Mouse (Mus musculus) G1E (cell line): ENCODE results near the gene Car12. TPM values are rescaled to one million over a fixed set of nuclear protein-coding genes. Genes with fewer than 3 reads are reported as not detected.

Experiments
- ATAC-seq: 2 replicates; pipeline ENCODE4 v1.8.0; 2016; ENCODE audit warnings: mild to moderate bottlenecking; ENCODE audit not compliant: insufficient number of reproducible peaks, poor library complexity, low FRiP score, severe bottlenecking; ENCODE audit errors: extremely low read depth
- DNase-seq: peaks from one replicate; pipeline ENCODE4 v3.0.0; 2012; ENCODE audit warnings: low spot score
- H3K27me3 ChIP-seq: 2 replicates; pipeline ENCODE4 v1.6.1; 2012; ENCODE audit warnings: mild to moderate bottlenecking, low read length, inconsistent platforms; ENCODE audit not compliant: insufficient read depth
- H3K36me3 ChIP-seq: replicated peaks from 2 replicates; pipeline ENCODE3; 2012; ENCODE audit warnings: mild to moderate bottlenecking, inconsistent platforms
- H3K4me1 ChIP-seq: 2 replicates; pipeline ENCODE4 v1.6.1; 2012; ENCODE audit warnings: low read depth, low read length, inconsistent platforms, mixed read lengths; ENCODE audit not compliant: insufficient read depth
- H3K4me3 ChIP-seq: 2 replicates; pipeline ENCODE4 v1.5.1; 2012; ENCODE audit warnings: low read depth, mild to moderate bottlenecking, inconsistent platforms, low read length, moderate library complexity, mixed read lengths
- H3K9me3 ChIP-seq: replicated peaks from 2 replicates; pipeline ENCODE4 v1.6.1; 2012; ENCODE audit warnings: inconsistent platforms
- CTCF ChIP-seq: IDR thresholded peaks from 2 replicates; pipeline ENCODE4 v1.5.1; 2012; ENCODE audit warnings: low read depth, low read length, inconsistent platforms, mixed read lengths
- GATA1 ChIP-seq: IDR thresholded peaks from 2 replicates; pipeline ENCODE4 v1.6.1; 2012; ENCODE audit warnings: borderline replicate concordance, low read length, inconsistent platforms, mixed read lengths
- GATA2 ChIP-seq: IDR thresholded peaks from 2 replicates; pipeline ENCODE4 v1.6.1; 2012; ENCODE audit warnings: low read depth, low read length, inconsistent platforms, borderline replicate concordance
- POLR2AphosphoS5 ChIP-seq: IDR thresholded peaks from 2 replicates; pipeline ENCODE4 v1.6.1; 2012; ENCODE audit warnings: low read depth, low read length, inconsistent platforms; ENCODE audit not compliant: insufficient replicate concordance
- TAL1 ChIP-seq: conservative IDR thresholded peaks from 2 replicates; pipeline ENCODE4 v1.6.1; 2012; ENCODE audit warnings: low read depth, low read length, inconsistent platforms, mixed read lengths
- polyA plus RNA-seq: library from polyadenylated mRNA; stranded (reverse); fragments of >175 nt; gene quantifications from 2 replicates; pipeline ENCODE4 v1.2.3, GENCODE M21; 2012
- total RNA-seq, 2 experiments: library from RNA; stranded (forward) in 1 of 2; stranded (reverse) in 1 of 2; fragments of 200-1000 nt in 1 of 2; fragments of >200 nt in 1 of 2; fragmentation: Nextera tagmentation in 1 of 2; gene quantifications; 2 replicates each; pipeline ENCODE4 v1.2.3; 2014 to 2017

The Car12 gene
- total and polyA plus RNA-seq, 3 experiments = 0.05 TPM; not detected in 2

DNA sequence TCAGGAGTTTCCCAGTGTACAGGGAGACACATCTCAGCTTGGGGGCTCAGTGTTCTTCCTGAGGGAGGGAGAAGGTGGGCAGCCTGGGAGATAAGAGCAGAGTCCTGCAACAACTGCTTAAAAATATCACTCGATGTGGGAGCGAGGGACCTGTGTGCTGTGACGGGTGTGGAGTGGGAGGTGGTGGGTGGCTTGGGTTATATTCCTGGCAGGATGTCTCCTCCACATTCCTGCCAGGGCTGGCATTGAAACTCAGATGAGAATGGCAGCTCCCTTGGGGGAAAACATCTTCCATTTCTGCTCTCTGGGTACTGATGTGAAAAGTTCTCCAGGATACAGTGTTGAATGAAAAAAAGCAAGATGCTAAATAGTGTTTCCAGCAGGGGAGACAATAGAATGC, 3.0 kb downstream of the Car12 start:
- no peaks in the 10 kb centered on the region for H3K36me3 ChIP-seq

DNA sequence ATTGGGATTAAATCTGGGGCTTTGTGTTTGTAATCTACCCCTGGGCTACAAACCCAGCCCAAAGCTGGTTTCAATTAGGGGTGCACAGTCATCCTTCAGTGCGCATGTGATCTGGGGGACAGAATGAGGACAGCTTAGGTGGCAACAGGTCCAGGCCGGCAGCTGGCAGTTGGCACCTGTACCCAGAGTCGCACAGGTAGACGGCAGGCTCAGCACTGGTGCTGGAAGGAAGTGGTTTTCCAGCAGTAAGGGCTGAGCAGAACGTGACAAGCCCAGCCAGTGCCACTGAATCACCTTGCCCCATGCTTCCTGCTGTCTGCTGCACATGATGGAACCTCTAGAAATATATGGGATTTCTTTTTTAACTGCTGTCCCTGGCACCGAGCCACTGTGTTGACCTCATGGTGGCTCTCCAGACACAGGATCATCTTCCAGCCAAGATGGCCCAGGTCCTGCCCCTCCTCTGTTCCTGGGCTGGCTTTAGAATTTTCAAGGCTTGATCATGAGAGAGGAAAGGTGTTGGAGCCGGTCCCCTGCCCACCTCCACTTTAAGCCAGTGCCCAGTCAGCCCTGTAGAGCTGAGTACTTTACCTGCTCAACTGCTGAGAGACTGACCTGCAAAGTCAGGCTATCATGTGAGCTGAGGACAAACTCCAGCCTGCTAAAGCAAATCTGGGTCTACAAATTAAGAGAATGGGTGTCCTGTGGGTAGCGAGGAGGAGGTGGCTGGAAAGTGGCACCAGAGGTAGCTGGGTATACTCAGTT, 7.4 kb downstream of the Car12 start:
- Histone ChIP-seq H3K27me3 (peaks cover 25% of the 10 kb centered on the region), H3K9me3 (no peaks in the 10 kb centered on the region), H3K4me1 (no peaks in the 10 kb centered on the region), H3K36me3 (no peaks in the 10 kb centered on the region), H3K4me3 (no peak overlapping the region)
- no peak for ATAC-seq
- no peak for DNase-seq
- TF ChIP-seq CTCF (no peak), GATA1 (no peak), POLR2AphosphoS5 (no peak), GATA2 (no peak)

More for the DNA sequence above, 3.0 kb downstream of the Car12 start:
- ATAC-seq (no peak), DNase-seq (no peak)
- TF ChIP-seq GATA2 (no peak), GATA1 (no peak), POLR2AphosphoS5 (no peak), TAL1 (no peak), CTCF (no peak)
- Histone ChIP-seq H3K4me1 (no peaks in the 10 kb centered on the region), H3K4me3 (no peak overlapping the region), H3K27me3 (peaks cover 42% of the 10 kb centered on the region), H3K9me3 (no peaks in the 10 kb centered on the region)

- ATAC-seq (no peak), DNase-seq (no peak)
- no peaks in the 10 kb centered on the region for H3K4me1 ChIP-seq
- H3K4me3 ChIP-seq = no peak overlapping the region
- TF ChIP-seq GATA2 (no peak), GATA1 (no peak), POLR2AphosphoS5 (no peak), CTCF (no peak), TAL1 (no peak)
- H3K9me3 ChIP-seq = no peaks in the 10 kb centered on the region
- no peaks in the 10 kb centered on the region for H3K36me3 ChIP-seq
- peaks cover 25% of the 10 kb centered on the region for H3K27me3 ChIP-seq
These were observed 8.8 kb downstream of the Car12 start for GRCm38 (mm10) chr9:66722187-66722868.

DNA sequence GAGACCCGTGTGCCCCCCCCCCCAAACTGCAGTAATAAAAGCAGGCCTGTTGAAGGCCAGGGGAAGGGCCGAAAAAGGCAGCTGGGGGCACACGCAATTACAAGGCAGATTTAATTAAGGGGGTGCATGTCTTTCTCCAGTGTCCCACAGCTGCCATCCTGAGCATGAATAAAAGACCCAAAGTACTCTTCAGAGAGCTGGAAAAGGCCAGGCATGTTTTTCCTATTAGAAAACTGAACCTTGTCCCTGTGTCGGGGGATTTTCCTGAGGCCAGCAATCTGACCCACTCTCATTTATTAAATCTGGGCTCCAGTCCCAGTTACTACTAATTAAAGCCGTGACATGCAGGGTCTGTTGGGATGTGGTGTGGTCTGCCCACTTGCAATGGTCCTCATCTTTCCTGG, 9.4 kb downstream of the Car12 start:
- DNase-seq (no peak), ATAC-seq (no peak)
- Histone ChIP-seq H3K36me3 (no peaks in the 10 kb centered on the region), H3K4me1 (no peaks in the 10 kb centered on the region), H3K4me3 (no peak overlapping the region), H3K9me3 (no peaks in the 10 kb centered on the region), H3K27me3 (peaks cover 29% of the 10 kb centered on the region)
- TF ChIP-seq GATA2 (no peak), GATA1 (no peak), CTCF (no peak), TAL1 (no peak), POLR2AphosphoS5 (no peak)

- no peak for TF ChIP-seq GATA1
- TF ChIP-seq CTCF = no peak
- TF ChIP-seq POLR2AphosphoS5 = no peak
- TF ChIP-seq TAL1 = no peak
- no peak for TF ChIP-seq GATA2
- no peaks in the 10 kb centered on the region for H3K36me3 ChIP-seq
- no peak for ATAC-seq
These were observed 12.1 kb downstream of the Car12 start for GRCm38 (mm10) chr9:66725591-66725990.

GRCm38 (mm10) chr9:66727333-66727732, 13.8 kb downstream of the Car12 start:
- Histone ChIP-seq H3K4me1 (no peaks in the 10 kb centered on the region), H3K9me3 (no peaks in the 10 kb centered on the region), H3K27me3 (peaks cover 18% of the 10 kb centered on the region), H3K36me3 (no peaks in the 10 kb centered on the region), H3K4me3 (no peak overlapping the region)
- TF ChIP-seq TAL1 (no peak), GATA2 (no peak), POLR2AphosphoS5 (no peak), GATA1 (no peak), CTCF (no peak)
- ATAC-seq = no peak
- no peak for DNase-seq

More at GRCm38 (mm10) chr9:66725591-66725990, 12.1 kb downstream of the Car12 start:
- Histone ChIP-seq H3K4me3 (no peak overlapping the region), H3K4me1 (no peaks in the 10 kb centered on the region), H3K9me3 (no peaks in the 10 kb centered on the region), H3K27me3 (peaks cover 20% of the 10 kb centered on the region)
- no peak for DNase-seq
